30 mouse cellular contexts compared by ENCODE assay signal in genomic region chrX:18462879-18463278, GRCm38 (mm10). TPM values are rescaled to one million over a fixed set of nuclear protein-coding genes. Genes with fewer than 3 reads are reported as not detected.
"Had no signal": no experiment of that assay in that cellular context is flagged by ENCODE, and none has a peak within 500 bp of the region (broad histone marks: within the 10 kb centered on the region; RNA-seq: fewer than 3 reads in every experiment).

No protein-coding gene starts in this region.

- H3K36me3 ChIP-seq: embryonic facial prominence, embryonic 10.5 days; embryonic facial prominence, embryonic 12.5 days; embryonic facial prominence, embryonic 13.5 days; embryonic facial prominence, embryonic 15.5 days; forebrain, embryonic 10.5 days; forebrain, embryonic 12.5 days; forebrain, embryonic 15.5 days had no signal

- H3K9ac ChIP-seq: embryonic facial prominence, embryonic 12.5 days; embryonic facial prominence, embryonic 13.5 days; embryonic facial prominence, embryonic 15.5 days; forebrain, embryonic 12.5 days; forebrain, embryonic 13.5 days; forebrain, embryonic 15.5 days; forebrain, postnatal 0 days had no signal

- DNase-seq: cerebellum, adult 18-20 months; cerebellum, adult 2 months; cerebellum, adult 8-10 months; cerebellum, adult 9-10 months; cerebellum, adult 9-11 months; cerebellum, postnatal 10 days; cerebellum, postnatal 14 days; cerebellum, postnatal 25 days; cerebellum, postnatal 36 days; embryo, embryonic 11 days; forebrain, postnatal 0 days; gastrocnemius, adult 2 months; gastrocnemius, postnatal 10 days; gastrocnemius, postnatal 14 days; gastrocnemius, postnatal 25 days; gastrocnemius, postnatal 36 days; heart, adult 18-20 months had no signal

- H3K4me2 ChIP-seq: embryonic facial prominence, embryonic 12.5 days; embryonic facial prominence, embryonic 13.5 days; embryonic facial prominence, embryonic 15.5 days; forebrain, embryonic 12.5 days; forebrain, embryonic 13.5 days; forebrain, embryonic 15.5 days had no signal

- ATAC-seq: forebrain, embryonic 13.5 days; forebrain, embryonic 14.5 days; forebrain, embryonic 15.5 days; forebrain, embryonic 16.5 days; forebrain, postnatal 0 days had no signal

- H3K9me3 ChIP-seq: embryonic facial prominence, embryonic 10.5 days; embryonic facial prominence, embryonic 12.5 days; embryonic facial prominence, embryonic 13.5 days; embryonic facial prominence, embryonic 15.5 days; forebrain, embryonic 10.5 days; forebrain, embryonic 12.5 days; forebrain, embryonic 13.5 days; forebrain, embryonic 15.5 days had no signal

- H3K27me3 ChIP-seq: embryonic facial prominence, embryonic 12.5 days; embryonic facial prominence, embryonic 13.5 days; embryonic facial prominence, embryonic 15.5 days; forebrain, embryonic 12.5 days; forebrain, embryonic 13.5 days; forebrain, embryonic 15.5 days had no signal

- H3K4me3 ChIP-seq: embryonic facial prominence, embryonic 10.5 days; embryonic facial prominence, embryonic 12.5 days; embryonic facial prominence, embryonic 13.5 days; embryonic facial prominence, embryonic 15.5 days; erythroblast, embryonic 14.5 days; forebrain, embryonic 10.5 days; forebrain, embryonic 12.5 days; forebrain, embryonic 13.5 days; forebrain, embryonic 15.5 days; gastrocnemius, adult 2 months had no signal

- H3K4me1 ChIP-seq: embryonic facial prominence, embryonic 10.5 days; embryonic facial prominence, embryonic 12.5 days; embryonic facial prominence, embryonic 13.5 days; embryonic facial prominence, embryonic 15.5 days; forebrain, embryonic 10.5 days; forebrain, embryonic 12.5 days; forebrain, embryonic 13.5 days; forebrain, embryonic 15.5 days had no signal

- H3K27ac ChIP-seq: embryonic facial prominence, embryonic 10.5 days; embryonic facial prominence, embryonic 12.5 days; embryonic facial prominence, embryonic 13.5 days; embryonic facial prominence, embryonic 15.5 days; forebrain, embryonic 10.5 days; forebrain, embryonic 12.5 days; forebrain, embryonic 13.5 days; forebrain, embryonic 15.5 days; gastrocnemius, adult 2 months had no signal

RNA-seq across cellular contexts. Expression of gene 4930578C19Rik, which starts 1.7 kb away (rescaled TPM):
- total RNA-seq: common myeloid progenitor, adult 5-6 weeks; granulocyte monocyte progenitor cell, adult 5-6 weeks had no signal
- polyA plus RNA-seq: erythroblast, embryonic 14.5 days had no signal
